Mouse (Mus musculus): ENCODE results near the gene Isl1. TPM values are rescaled to one million over a fixed set of nuclear protein-coding genes. Genes with fewer than 3 reads are reported as not detected.

Gene Isl1
- total RNA-seq, 2 experiments from 2014 or later = 0.10 to 0.48 TPM

DNA sequence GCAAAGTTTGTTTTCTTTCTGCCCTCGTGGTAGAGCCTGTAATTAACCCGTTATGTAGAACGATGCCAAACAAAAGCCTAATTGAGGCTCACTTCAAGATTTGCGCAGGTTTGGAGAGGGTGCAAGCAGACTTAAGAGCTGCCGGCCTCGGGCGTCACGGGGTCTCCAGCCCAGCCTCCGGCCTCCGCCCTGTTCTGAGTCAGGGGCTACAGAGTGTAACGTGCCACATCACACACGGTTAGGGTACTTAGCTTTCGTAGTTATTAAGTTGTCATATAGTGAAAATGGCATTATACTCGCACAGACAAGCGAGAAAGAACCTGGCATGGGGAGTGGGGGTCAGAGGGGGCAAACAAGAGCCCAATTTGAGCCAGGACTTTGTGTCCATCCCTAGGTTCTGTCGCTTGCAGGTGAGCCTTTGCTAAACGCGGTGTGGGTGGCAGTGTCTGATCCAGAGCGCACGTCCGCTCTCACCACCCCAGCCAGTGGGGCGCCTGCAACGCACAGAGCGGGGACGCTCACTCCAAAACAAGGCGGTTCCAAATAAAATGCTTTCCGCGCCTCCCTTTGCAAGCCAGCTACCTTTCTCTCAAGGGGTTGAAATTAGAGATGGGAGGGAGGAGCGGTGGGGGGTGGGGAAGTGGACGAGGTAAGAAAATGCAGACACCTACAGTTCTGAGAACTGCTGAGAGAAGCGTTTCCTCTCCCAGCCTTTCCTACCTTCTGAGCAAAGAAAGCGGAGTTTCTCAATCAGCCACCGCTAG, 12.3 kb downstream of the Isl1 start:
- intact Hi-C loops (cut with DNase I) = no loop called here
- DNase-seq (ENCODE audit: low spot score) = no peak

DNA sequence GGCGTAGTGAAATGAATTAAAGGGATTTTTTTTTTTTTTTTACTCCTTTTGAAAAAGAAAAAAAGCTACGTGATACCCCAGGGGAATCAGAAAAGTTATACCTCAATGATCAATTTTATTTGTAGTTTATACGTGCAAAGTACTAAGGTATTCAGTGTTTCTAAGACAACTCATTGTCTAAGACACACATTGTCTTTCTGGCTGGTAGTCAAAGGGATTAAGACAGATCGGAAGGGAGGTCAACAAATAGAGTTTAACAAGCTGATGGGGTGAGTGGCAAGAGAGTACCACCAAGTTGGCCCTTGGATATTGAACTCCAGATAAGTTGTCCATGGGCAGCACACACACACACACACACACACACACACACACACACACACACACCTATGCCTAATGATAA, 14.1 kb downstream of the Isl1 start:
- DNase-seq (ENCODE audit: low spot score) = no peak
- intact Hi-C loops (cut with DNase I) = no loop called here

DNA sequence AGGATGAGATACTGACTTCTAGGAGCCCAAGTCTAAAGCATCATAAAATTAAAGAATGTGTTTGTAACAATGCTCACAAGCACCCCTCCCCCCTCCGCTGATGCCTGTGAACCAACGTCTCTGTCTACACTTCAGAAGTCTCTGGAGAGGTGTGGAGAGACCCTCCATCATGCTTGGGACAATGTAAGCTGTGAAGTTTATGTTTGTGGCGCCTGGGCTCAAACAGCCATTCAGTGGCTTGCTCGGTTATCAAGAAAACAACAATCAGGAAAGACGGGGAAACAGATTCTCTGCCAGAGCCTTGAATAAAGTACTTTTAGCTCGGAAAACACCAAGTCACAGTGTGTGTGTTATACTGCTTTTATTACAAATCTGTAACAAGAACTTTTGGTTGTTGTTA, 14.8 kb downstream of the Isl1 start:
- no peak for DNase-seq (ENCODE audit: low spot score)
- intact Hi-C loops (cut with DNase I) = no loop called here

DNA sequence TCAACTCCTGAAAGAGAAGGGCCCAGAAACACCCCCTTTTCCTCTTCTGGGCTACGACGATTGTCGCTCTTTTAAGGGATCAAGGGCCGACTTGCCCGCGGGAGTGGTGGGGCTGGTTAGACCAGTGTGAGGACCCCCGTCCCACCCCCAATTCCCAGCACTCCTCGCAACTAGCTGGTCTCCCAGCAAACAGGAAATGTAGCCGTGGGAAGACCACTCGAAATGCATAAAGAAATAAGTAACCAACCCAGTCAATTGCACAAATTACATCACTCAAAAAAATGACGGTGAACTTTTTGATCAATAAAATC, 15.4 kb downstream of the Isl1 start:
- no peak for DNase-seq (ENCODE audit: low spot score)
- intact Hi-C loops (cut with DNase I) = no loop called here

GRCm38 (mm10) chr13:116293301-116294150, 16.0 kb downstream of the Isl1 start:
- intact Hi-C loops (cut with DNase I) = no loop called here

GRCm38 (mm10) chr13:116289655-116290054, 19.8 kb downstream of the Isl1 start:
- no peak for DNase-seq (ENCODE audit: low spot score)
- intact Hi-C loops (cut with DNase I) = no loop called here

More at GRCm38 (mm10) chr13:116293301-116294150, 16.0 kb downstream of the Isl1 start:
- no peak for DNase-seq (ENCODE audit: low spot score)

- intact Hi-C loops (cut with DNase I) = no loop called here
- no peak for DNase-seq (ENCODE audit: low spot score)
Measured at GRCm38 (mm10) chr13:116279207-116279772, 30.2 kb downstream of the Isl1 start.
